Mouse (Mus musculus) forebrain, embryonic 16.5 days (tissue): ENCODE measurements around the gene Dnajc22. TPM values are rescaled to one million over a fixed set of nuclear protein-coding genes. Genes with fewer than 3 reads are reported as not detected.
"Not testable (repeated sequence)": the region's sequence is repeated elsewhere in the genome, so short reads cannot be mapped to it uniquely, and the experiment has no call there.

Experiments used
- ATAC-seq: fragments of 200-750 bp; cut with Nextera tagmentation; 2 replicates; pipeline ENCODE4 v1.8.0; 2017; ENCODE audit warnings: mild to moderate bottlenecking, moderate library complexity
- H3K27ac ChIP-seq: fragments of 300-500 bp; sonication (generic); 2 replicates; pipeline ENCODE4 v1.5.1; 2014; ENCODE audit warnings: low read length, control low read depth
- H3K27me3 ChIP-seq: fragments of 300-500 bp; sonication (generic); replicated peaks from 2 replicates; pipeline ENCODE4 v1.6.1; 2014; ENCODE audit warnings: low read length; ENCODE audit not compliant: control insufficient read depth, insufficient read depth
- H3K36me3 ChIP-seq: fragments of 300-500 bp; sonication (generic); 2 replicates; pipeline ENCODE4 v1.6.1; 2014; ENCODE audit not compliant: control insufficient read depth, insufficient read depth
- H3K4me1 ChIP-seq: fragments of 300-500 bp; sonication (generic); replicated peaks from 2 replicates; pipeline ENCODE4 v1.6.1; 2014; ENCODE audit warnings: low read length; ENCODE audit not compliant: control insufficient read depth, insufficient read depth
- H3K4me2 ChIP-seq: fragments of 300-500 bp; sonication (generic); 2 replicates; pipeline ENCODE4 v1.6.1; 2014; ENCODE audit warnings: mild to moderate bottlenecking, low read length, control low read depth
- H3K4me3 ChIP-seq: fragments of 300-500 bp; sonication (generic); replicated peaks from 2 replicates; pipeline ENCODE4 v1.5.1; 2014; ENCODE audit warnings: mild to moderate bottlenecking, low read length, control low read depth
- H3K9ac ChIP-seq: fragments of 300-500 bp; sonication (generic); replicated peaks from 2 replicates; pipeline ENCODE4 v1.6.1; 2014; ENCODE audit warnings: low read depth, low read length, control low read depth
- H3K9me3 ChIP-seq: fragments of 300-500 bp; sonication (generic); 2 replicates; pipeline ENCODE4 v1.6.1; 2016; ENCODE audit warnings: low read length; ENCODE audit not compliant: control insufficient read depth
- WGBS: fragments of 180-500 bp; shearing (Covaris S2); extraction: QIAGEN DNeasy Blood & Tissue Kit; methylation state at CpG from one replicate; pipeline ENCODE4 v1.1.7; 2014; 5-methylcytosine and 5-hydroxymethylcytosine counted together
- polyA plus RNA-seq: library from polyadenylated mRNA; unstranded; fragments of >200 nt; fragmentation: Nextera tagmentation; extraction: Ambion mirVana; gene quantifications from 2 replicates; pipeline ENCODE4 v1.2.1, GENCODE M21; 2015

The Dnajc22 gene
- polyA plus RNA-seq, 1 experiment from 2014 or later: 0.27 TPM

- Histone ChIP-seq H3K4me2 (no peak overlapping the region), H3K27ac (no peak overlapping the region), H3K36me3 (no peaks in the 10 kb centered on the region), H3K4me3 (no peak overlapping the region), H3K9ac (no peak overlapping the region), H3K9me3 (no peaks in the 10 kb centered on the region), H3K27me3 (no peaks in the 10 kb centered on the region), H3K4me1 (peaks cover 16% of the 10 kb centered on the region)
- ATAC-seq: no peak
- 86% methylated on average over 1 of the region's 1 CpGs for WGBS
Observed at GRCm38 (mm10) chr15:99071988-99072387, 21.0 kb upstream of the Dnajc22 start.

DNA sequence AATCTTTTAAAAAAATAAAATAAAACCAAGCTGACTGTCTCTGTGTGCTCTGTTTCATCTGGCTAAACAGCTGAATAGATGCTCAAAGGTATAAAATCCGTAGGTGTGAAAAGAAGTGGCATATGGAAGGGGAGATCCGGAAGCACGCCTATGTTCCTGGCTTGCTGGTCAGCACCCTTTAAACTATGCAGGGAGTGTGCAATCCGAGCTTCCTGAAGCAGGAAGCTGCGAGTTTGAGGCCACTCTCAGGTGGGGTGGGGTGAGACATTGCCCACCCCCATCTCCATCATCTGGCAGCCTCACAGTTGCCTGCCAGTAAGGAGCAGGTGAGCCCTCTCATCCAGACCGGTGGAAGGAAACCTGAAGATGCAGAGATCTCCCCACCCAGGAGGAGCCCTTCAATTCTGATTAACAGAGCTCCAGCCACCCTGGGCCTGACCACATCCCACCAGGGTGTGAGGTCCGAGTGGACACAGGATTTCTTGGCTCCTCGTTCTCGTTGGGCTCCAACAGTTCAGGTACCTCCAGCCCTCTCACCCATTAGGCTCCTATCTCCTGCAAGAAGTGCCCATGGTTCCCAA, 18.9 kb upstream of the Dnajc22 start, which contains the start of gene Troap:
Gene Troap, plus strand, starts transcription at position 557 of the 581 bp plus-strand sequence.
- ATAC-seq: no peak; the same call in 1 of the 2 replicates

GRCm38 (mm10) chr15:99074600-99075333, 18.2 kb upstream of the Dnajc22 start:
- under 1% methylated on average over 44 of the region's 44 CpGs for WGBS
- Histone ChIP-seq H3K9me3 (no peaks in the 10 kb centered on the region), H3K36me3 (no peaks in the 10 kb centered on the region), H3K27ac (peak overlapping the region; percentile 96), H3K9ac (peak overlapping the region; percentile 87), H3K27me3 (no peaks in the 10 kb centered on the region), H3K4me2 (peak overlapping the region; percentile 99), H3K4me3 (peak overlapping the region; percentile 66), H3K4me1 (peaks cover 16% of the 10 kb centered on the region)
- ATAC-seq: peak; percentile 98

More for the DNA sequence above, 18.9 kb upstream of the Dnajc22 start, which contains the start of gene Troap:
- Histone ChIP-seq H3K4me3 (peak within 1 kb of the TSS; percentile 66), H3K27me3 (no peaks in the 10 kb centered on the region), H3K4me1 (peaks cover 16% of the 10 kb centered on the region), H3K27ac (peak within 1 kb of the TSS; percentile 96), H3K9ac (peak within 1 kb of the TSS; percentile 87), H3K36me3 (no peaks in the 10 kb centered on the region), H3K4me2 (peak within 1 kb of the TSS; percentile 99), H3K9me3 (no peaks in the 10 kb centered on the region)
- 17% methylated on average over 9 of the region's 9 CpGs for WGBS

- Histone ChIP-seq H3K4me3 (peak overlapping the region; percentile 66), H3K4me1 (peaks cover 16% of the 10 kb centered on the region), H3K4me2 (peak overlapping the region; percentile 99)
- not testable (repeated sequence) for H3K36me3 ChIP-seq, ATAC-seq, H3K27ac ChIP-seq, H3K27me3 ChIP-seq, H3K9ac ChIP-seq, H3K9me3 ChIP-seq
- WGBS: 95% methylated on average over 3 of the region's 3 CpGs
Observed at GRCm38 (mm10) chr15:99076011-99076410, 17.0 kb upstream of the Dnajc22 start.

GRCm38 (mm10) chr15:99078181-99078910, 14.6 kb upstream of the Dnajc22 start:
- H3K27me3 ChIP-seq: no peaks in the 10 kb centered on the region; the same call in 1 of the 2 replicates
- 86% methylated on average over 15 of the region's 15 CpGs for WGBS
- H3K4me1 ChIP-seq: peaks cover 16% of the 10 kb centered on the region
- H3K9me3 ChIP-seq: no peaks in the 10 kb centered on the region
- no peak overlapping the region for H3K4me3 ChIP-seq
- H3K27ac ChIP-seq: no peak overlapping the region
- H3K9ac ChIP-seq: no peak overlapping the region
- H3K36me3 ChIP-seq: no peaks in the 10 kb centered on the region
- ATAC-seq: no peak
- no peak overlapping the region for H3K4me2 ChIP-seq

GRCm38 (mm10) chr15:99079804-99080203, 13.2 kb upstream of the Dnajc22 start:
- H3K9me3 ChIP-seq: no peaks in the 10 kb centered on the region
- no peak overlapping the region for H3K9ac ChIP-seq
- H3K4me3 ChIP-seq: no peak overlapping the region
- H3K27me3 ChIP-seq: no peaks in the 10 kb centered on the region; the same call in 1 of the 2 replicates
- ATAC-seq: no peak
- no peaks in the 10 kb centered on the region for H3K36me3 ChIP-seq
- peaks cover 11% of the 10 kb centered on the region for H3K4me1 ChIP-seq
- 86% methylated on average over 3 of the region's 3 CpGs for WGBS
- H3K4me2 ChIP-seq: no peak overlapping the region
- H3K27ac ChIP-seq: no peak overlapping the region

DNA sequence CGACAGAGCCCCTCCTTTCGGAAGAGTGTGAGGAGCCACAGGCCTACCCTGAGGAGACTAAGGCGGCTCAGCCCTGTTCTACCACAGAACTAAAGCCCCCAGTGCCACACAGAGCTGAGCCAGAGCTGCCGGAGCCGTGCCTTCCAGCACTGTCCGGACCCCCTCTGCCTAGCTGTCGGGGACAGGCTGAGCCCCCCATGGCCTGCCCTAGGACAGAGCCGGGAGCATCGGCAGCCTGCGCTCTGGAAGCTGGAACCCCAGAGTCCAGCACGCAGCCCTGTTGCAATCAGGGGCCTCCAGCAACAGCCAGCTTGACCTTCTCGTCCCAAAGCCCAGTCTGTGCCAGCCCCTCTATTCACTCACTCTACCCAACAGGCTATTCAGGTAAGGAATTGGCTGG, 10.6 kb upstream of the Dnajc22 start:
- no peak overlapping the region for H3K4me2 ChIP-seq
- H3K27ac ChIP-seq: no peak overlapping the region
- ATAC-seq: no peak
- no peak overlapping the region for H3K4me3 ChIP-seq
- no peaks in the 10 kb centered on the region for H3K9me3 ChIP-seq
- peaks cover 19% of the 10 kb centered on the region for H3K27me3 ChIP-seq
- H3K36me3 ChIP-seq: no peaks in the 10 kb centered on the region
- no peaks in the 10 kb centered on the region for H3K4me1 ChIP-seq
- no peak overlapping the region for H3K9ac ChIP-seq
- 88% methylated on average over 12 of the region's 12 CpGs for WGBS

- Histone ChIP-seq H3K9ac (no peak overlapping the region), H3K9me3 (no peaks in the 10 kb centered on the region)
- WGBS: 91% methylated on average over 16 of the region's 16 CpGs
Observed at GRCm38 (mm10) chr15:99082840-99083239, 10.1 kb upstream of the Dnajc22 start.

GRCm38 (mm10) chr15:99083258-99083657, 9.7 kb upstream of the Dnajc22 start:
- Histone ChIP-seq H3K4me2 (no peak overlapping the region), H3K9ac (no peak overlapping the region)
- no peak for ATAC-seq

More at GRCm38 (mm10) chr15:99082840-99083239, 10.1 kb upstream of the Dnajc22 start:
- H3K27me3 ChIP-seq: peaks cover 24% of the 10 kb centered on the region
- no peak overlapping the region for H3K27ac ChIP-seq
- no peaks in the 10 kb centered on the region for H3K36me3 ChIP-seq
- no peak for ATAC-seq
- no peak overlapping the region for H3K4me3 ChIP-seq
- no peak overlapping the region for H3K4me2 ChIP-seq
- no peaks in the 10 kb centered on the region for H3K4me1 ChIP-seq

More at GRCm38 (mm10) chr15:99083258-99083657, 9.7 kb upstream of the Dnajc22 start:
- Histone ChIP-seq H3K27me3 (peaks cover 28% of the 10 kb centered on the region), H3K4me1 (peaks cover 2% of the 10 kb centered on the region), H3K4me3 (no peak overlapping the region), H3K9me3 (no peaks in the 10 kb centered on the region), H3K36me3 (no peaks in the 10 kb centered on the region), H3K27ac (no peak overlapping the region)
- 69% methylated on average over 9 of the region's 9 CpGs for WGBS
